Mouse (Mus musculus) E14TG2a.4 (cell line): Measurements from ENCODE around the gene Syt1.

ENCODE experiments used
- CTCF ChIP-seq: conservative IDR thresholded peaks from 2 replicates; pipeline ENCODE4 v1.5.1; 2014; ENCODE audit warnings: low read length
- NANOG ChIP-seq: IDR thresholded peaks from 2 replicates; pipeline ENCODE4 v1.6.1; 2014; ENCODE audit warnings: borderline replicate concordance, low read length, mixed read lengths
- POU5F1 ChIP-seq: IDR thresholded peaks from 2 replicates; pipeline ENCODE4 v1.6.1; 2014; ENCODE audit warnings: low read length, borderline replicate concordance

DNA sequence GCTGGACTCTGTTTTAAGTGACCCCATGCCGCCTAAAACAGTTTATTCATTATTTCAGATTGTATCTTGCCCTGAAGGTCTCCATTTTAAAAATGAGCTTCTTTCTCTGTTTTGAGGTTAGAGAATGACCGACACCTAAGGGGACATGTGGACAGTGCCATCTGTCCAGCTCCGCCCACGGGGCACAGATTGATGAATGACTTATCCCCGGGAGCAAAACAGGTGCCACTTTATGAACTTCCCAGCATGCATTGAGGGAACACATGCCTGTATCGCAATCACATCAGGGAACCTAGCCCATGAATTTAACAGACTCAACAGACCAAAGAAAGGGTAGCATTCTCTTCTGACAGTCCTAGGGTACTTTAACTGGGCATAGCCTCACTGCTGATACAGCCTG is 188.5 kb downstream of the Syt1 start:
- TF ChIP-seq CTCF, result no peak
- TF ChIP-seq NANOG, result no peak
- TF ChIP-seq POU5F1, result no peak
